Comparison of ENCODE assay signal across 14 mouse cellular contexts in genomic region chr19:53458770-53459406, GRCm38 (mm10).
DNase-seq lines count a peak whose midpoint lies in the region; ATAC-seq and TF ChIP-seq lines count a peak whose summit lies in the region.
"Had no signal": no experiment of that assay in that cellular context is flagged by ENCODE, and none has a peak within 500 bp of the region (broad histone marks: within the 10 kb centered on the region; RNA-seq: fewer than 3 reads in every experiment).

No protein-coding gene starts in this region.

- peak overlapping the region; percentile 55 for H3K4me3 ChIP-seq in E14TG2a.4 (replicated peaks; ENCODE audit: low read length)
- no peak overlapping the region for H3K4me3 ChIP-seq in forebrain, embryonic 16.5 days (replicated peaks; ENCODE audit: low read length)
- H3K4me3 ChIP-seq in midbrain, embryonic 13.5 days (replicated peaks), result no peak overlapping the region
- H3K4me3 ChIP-seq: erythroblast, embryonic 14.5 days; heart, adult 2 months; midbrain, embryonic 12.5 days had no signal

- 52% methylated on average over 10 of the region's 10 CpGs for WGBS in forebrain, embryonic 16.5 days
- WGBS in midbrain, embryonic 13.5 days, result 38% methylated on average over 10 of the region's 10 CpGs

- H3K27me3 ChIP-seq in E14TG2a.4 (ENCODE audit: insufficient read depth, low read length), result no peaks in the 10 kb centered on the region
- no peaks in the 10 kb centered on the region for H3K27me3 ChIP-seq in forebrain, embryonic 16.5 days (replicated peaks; ENCODE audit: control insufficient read depth, insufficient read depth, low read length)
- H3K27me3 ChIP-seq in midbrain, embryonic 13.5 days, result 0 out of 2 replicates have a peak, but pooled peaks cover 5% of the 10 kb centered on the region

- peak; percentile 80 for DNase-seq in heart, adult 11 months
- DNase-seq in heart, adult 9 months (ENCODE audit: low spot score in 2 of 2), result no peak
- no peak for DNase-seq in left cerebral cortex, postnatal 4 days
- no peak for DNase-seq in layer of hippocampus, postnatal 10 days (ENCODE audit: low spot score in 2 of 2)
- DNase-seq in cerebellum, adult 11 months, result no peak
- DNase-seq: cerebellum, postnatal 36 days; heart, adult 2 months; kidney, adult 18-20 months; lung, embryonic 14.5 days had no signal

- peaks cover 10% of the 10 kb centered on the region; the same call in 1 of the 2 replicates for H3K36me3 ChIP-seq in E14TG2a.4 (ENCODE audit: insufficient read depth, low read length)
- no peaks in the 10 kb centered on the region for H3K36me3 ChIP-seq in forebrain, embryonic 16.5 days (ENCODE audit: control insufficient read depth, insufficient read depth)
- no peaks in the 10 kb centered on the region for H3K36me3 ChIP-seq in midbrain, embryonic 13.5 days
- H3K36me3 ChIP-seq: midbrain, embryonic 12.5 days had no signal

- peaks cover 45% of the 10 kb centered on the region for H3K4me1 ChIP-seq in E14TG2a.4 (replicated peaks; ENCODE audit: low read depth, low read length)
- H3K4me1 ChIP-seq in forebrain, embryonic 16.5 days (replicated peaks; ENCODE audit: control insufficient read depth, insufficient read depth, low read length), result peaks cover 20% of the 10 kb centered on the region
- H3K4me1 ChIP-seq in midbrain, embryonic 13.5 days (replicated peaks), result peaks cover 33% of the 10 kb centered on the region

- peak; percentile 16; the same call in 1 of the 2 replicates for ATAC-seq in forebrain, embryonic 16.5 days
- peak; percentile 57 for ATAC-seq in midbrain, embryonic 13.5 days

- H3K9ac ChIP-seq in forebrain, embryonic 16.5 days (replicated peaks; ENCODE audit: low read depth, low read length), result peak overlapping the region; percentile 19; the same call in 1 of the 2 replicates
- no peak overlapping the region for H3K9ac ChIP-seq in midbrain, embryonic 13.5 days (replicated peaks)
- H3K9ac ChIP-seq: lung, embryonic 14.5 days; midbrain, embryonic 12.5 days had no signal

- intact Hi-C loops in left cerebral cortex, postnatal 4 days (cut with DNase I), result no loop called here

- TF ChIP-seq CTCF in E14TG2a.4 (conservative IDR thresholded peaks at IDR 0.05; ENCODE audit: low read length), result no peak

- no peak overlapping the region for H3K4me2 ChIP-seq in forebrain, embryonic 16.5 days (ENCODE audit: low read length)
- H3K4me2 ChIP-seq in midbrain, embryonic 13.5 days (replicated peaks), result peak overlapping the region; percentile 0; the same call in 1 of the 2 replicates
- H3K4me2 ChIP-seq: lung, embryonic 14.5 days; midbrain, embryonic 12.5 days had no signal

- no peaks in the 10 kb centered on the region for H3K9me3 ChIP-seq in E14TG2a.4 (ENCODE audit: low read length)
- H3K9me3 ChIP-seq in forebrain, embryonic 16.5 days (ENCODE audit: control insufficient read depth, low read length), result no peaks in the 10 kb centered on the region
- H3K9me3 ChIP-seq in midbrain, embryonic 13.5 days, result no peaks in the 10 kb centered on the region
- H3K9me3 ChIP-seq: midbrain, embryonic 12.5 days had no signal

- no peak overlapping the region; the same call in 1 of the 2 replicates for H3K27ac ChIP-seq in forebrain, embryonic 16.5 days (ENCODE audit: low read length)
- 0 out of 2 replicates have a peak overlapping the region, but pooled peaks have one; percentile 2 for H3K27ac ChIP-seq in midbrain, embryonic 13.5 days
- H3K27ac ChIP-seq: heart, adult 2 months; midbrain, embryonic 12.5 days had no signal
